Mouse (Mus musculus) olfactory bulb, adult 2 months (tissue): Measurements from ENCODE around the gene Ctnnbl1. TPM values are rescaled to one million over a fixed set of nuclear protein-coding genes. Genes with fewer than 3 reads are reported as not detected.

Experiments used
- H3K27ac ChIP-seq: fragments of 200-500 bp; 2 replicates; pipeline ENCODE4 v1.5.1; 2012; ENCODE audit warnings: low read depth, low read length; ENCODE audit not compliant: insufficient read depth
- H3K4me1 ChIP-seq: fragments of 200-500 bp; 2 replicates; pipeline ENCODE4 v1.6.1; 2012; ENCODE audit warnings: low read length; ENCODE audit not compliant: control insufficient read depth, insufficient read depth
- H3K4me3 ChIP-seq: fragments of 200-500 bp; 2 replicates; pipeline ENCODE4 v1.5.1; 2012; ENCODE audit warnings: mild to moderate bottlenecking, low read depth, low read length, moderate library complexity; ENCODE audit not compliant: insufficient read depth
- CTCF ChIP-seq: fragments of 200-500 bp; IDR thresholded peaks from 2 replicates; pipeline ENCODE4 v1.5.1; 2012; ENCODE audit warnings: low read depth, mild to moderate bottlenecking, low read length, moderate library complexity; ENCODE audit not compliant: insufficient read depth
- POLR2A ChIP-seq: fragments of 200-500 bp; IDR thresholded peaks from 2 replicates; pipeline ENCODE4 v1.6.1; 2012; ENCODE audit warnings: mild to moderate bottlenecking, low read depth, low read length, moderate library complexity; ENCODE audit not compliant: insufficient read depth
- WGBS: fragments of 180-500 bp; shearing (Covaris S2); methylation state at CpG from one replicate; pipeline ENCODE4 v1.1.7; 2018; 5-methylcytosine and 5-hydroxymethylcytosine counted together
- polyA plus RNA-seq: library from polyadenylated mRNA; stranded (reverse); fragments of >200 nt; gene quantifications from 2 replicates; pipeline ENCODE4 v1.2.4, GENCODE M21; 2012; ENCODE audit warnings: low replicate concordance; ENCODE audit not compliant: missing spikeins, insufficient read depth, insufficient read length

The Ctnnbl1 gene
- polyA plus RNA-seq, 1 experiment = not detected

- 94% methylated on average over 12 of the region's 12 CpGs for whole genome bisulfite sequencing
- Histone ChIP-seq H3K4me1 (peaks cover 11% of the 10 kb centered on the region), H3K4me3 (no peak overlapping the region), H3K27ac (no peak overlapping the region)
- no peak for TF ChIP-seq CTCF
- no peak for TF ChIP-seq POLR2A
Observed at GRCm38 (mm10) chr2:157819401-157819800, 82.2 kb downstream of the Ctnnbl1 start.

DNA sequence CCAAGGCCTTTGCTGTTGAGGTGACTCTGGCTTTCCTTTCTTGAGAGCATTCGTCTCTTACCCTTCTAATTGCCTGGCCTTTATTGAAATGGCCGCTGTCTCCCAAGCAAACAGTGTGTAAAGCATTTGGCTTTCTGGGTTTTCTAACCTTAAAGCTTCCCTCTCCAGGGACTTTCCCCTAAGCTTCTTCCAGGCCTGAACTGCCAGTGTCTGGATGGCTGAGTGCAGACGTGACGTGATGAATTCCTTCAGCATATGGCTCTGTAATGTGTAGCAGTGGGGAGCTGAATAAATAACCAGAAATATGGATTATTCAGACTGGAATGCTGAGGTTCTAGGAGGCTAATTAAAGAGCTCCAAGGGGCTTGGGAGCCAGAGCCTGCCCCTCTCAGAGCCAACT lies 84.1 kb downstream of the Ctnnbl1 start:
- Histone ChIP-seq H3K27ac (no peak overlapping the region), H3K4me1 (peaks cover 11% of the 10 kb centered on the region), H3K4me3 (no peak overlapping the region)
- WGBS = 75% methylated on average over 4 of the region's 4 CpGs
- TF ChIP-seq POLR2A = no peak
- no peak for TF ChIP-seq CTCF

DNA sequence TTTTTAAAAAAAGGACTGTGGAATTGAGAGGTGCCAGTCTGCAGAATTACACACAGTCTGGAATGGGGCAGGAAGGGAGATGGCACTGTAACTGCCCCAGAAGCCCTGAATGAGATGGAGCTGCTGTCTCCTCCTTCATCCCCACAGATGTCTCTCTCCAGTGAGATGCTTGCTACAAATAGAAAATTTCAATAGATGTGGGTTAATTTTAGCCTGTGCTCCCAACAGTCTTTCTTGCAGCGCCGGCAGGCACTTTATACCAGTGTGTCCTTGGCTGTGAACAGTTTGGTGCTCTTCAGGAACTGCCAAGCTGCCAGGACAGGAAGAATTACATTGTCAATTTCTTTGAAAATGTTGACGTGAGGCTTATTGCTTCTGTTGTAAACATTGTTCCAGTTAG lies 86.3 kb downstream of the Ctnnbl1 start:
- Histone ChIP-seq H3K4me1 (peaks cover 6% of the 10 kb centered on the region), H3K27ac (no peak overlapping the region), H3K4me3 (no peak overlapping the region)
- 38% methylated on average over 3 of the region's 3 CpGs for WGBS
- no peak for TF ChIP-seq POLR2A
- TF ChIP-seq CTCF = no peak

- no peaks in the 10 kb centered on the region for H3K4me1 ChIP-seq
- 95% methylated on average over 11 of the region's 11 CpGs for WGBS
- TF ChIP-seq POLR2A (no peak), CTCF (no peak)
Observed at GRCm38 (mm10) chr2:157824249-157824648, 87.0 kb downstream of the Ctnnbl1 start.

DNA sequence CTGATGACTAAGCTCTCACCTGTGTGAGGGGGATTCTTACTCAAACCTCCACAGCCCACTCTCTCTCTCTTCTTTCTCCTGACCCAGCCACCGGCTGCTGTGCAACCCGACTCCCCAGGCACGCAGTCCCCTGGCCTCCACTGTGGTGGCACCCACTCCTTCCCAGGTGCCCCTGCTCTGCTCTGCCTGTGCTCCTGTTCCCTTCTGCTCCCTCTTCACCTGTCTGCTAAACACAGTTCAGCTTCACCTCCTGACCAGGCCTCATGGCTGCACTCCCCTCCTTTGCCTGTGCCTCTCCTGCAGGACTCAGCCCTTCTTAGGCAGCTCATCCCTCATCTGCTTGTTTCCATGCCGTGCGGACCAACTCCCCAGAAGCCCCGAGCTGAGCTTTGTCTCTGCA lies 92.9 kb downstream of the Ctnnbl1 start:
- TF ChIP-seq CTCF (no peak), POLR2A (no peak)
- Histone ChIP-seq H3K27ac (no peak overlapping the region), H3K4me3 (no peak overlapping the region), H3K4me1 (no peaks in the 10 kb centered on the region)
- 96% methylated on average over 6 of the region's 6 CpGs for WGBS

More at GRCm38 (mm10) chr2:157824249-157824648, 87.0 kb downstream of the Ctnnbl1 start:
- Histone ChIP-seq H3K27ac (no peak overlapping the region), H3K4me3 (no peak overlapping the region)

DNA sequence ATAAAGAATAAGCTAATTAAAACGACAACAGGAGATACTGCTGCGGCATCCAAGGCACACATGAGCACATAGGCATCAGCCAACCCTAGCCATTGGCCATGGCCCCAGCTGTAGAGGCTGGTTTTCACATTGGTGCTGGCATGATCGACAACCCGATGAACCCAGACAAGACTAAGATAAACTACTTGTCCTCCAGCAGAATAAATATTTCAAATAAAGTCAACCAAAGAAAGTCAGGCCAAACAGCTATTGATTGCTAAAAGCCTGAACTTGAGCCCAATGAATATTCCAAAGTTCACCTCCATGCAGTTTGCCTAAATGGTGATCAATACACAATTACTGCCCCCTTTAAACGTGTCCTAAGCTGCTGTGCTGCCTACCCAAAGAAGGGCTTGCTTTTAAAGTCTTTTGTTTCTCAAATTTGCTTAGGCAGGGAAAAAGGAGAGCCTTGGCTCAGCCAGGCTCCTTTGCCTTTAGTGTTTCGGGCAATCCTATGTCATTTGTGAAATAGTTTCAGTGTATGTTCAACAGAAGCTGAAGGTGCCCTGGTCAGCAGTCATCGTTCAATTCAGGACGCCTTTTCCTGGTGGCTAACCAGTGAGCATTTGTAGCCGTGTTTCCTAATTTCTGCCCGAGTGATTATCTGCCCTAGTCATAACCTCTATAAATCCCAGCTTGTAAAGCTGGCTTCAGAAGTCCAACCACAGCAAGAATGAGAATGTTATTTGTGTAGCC lies 93.6 kb downstream of the Ctnnbl1 start:
- TF ChIP-seq CTCF (no peak), POLR2A (no peak)

GRCm38 (mm10) chr2:157837050-157837449 lies 99.8 kb downstream of the Ctnnbl1 start:
- 75% methylated on average over 8 of the region's 8 CpGs for WGBS
- TF ChIP-seq POLR2A (no peak), CTCF (no peak)
- Histone ChIP-seq H3K4me3 (no peak overlapping the region), H3K27ac (no peak overlapping the region), H3K4me1 (peaks cover 13% of the 10 kb centered on the region)

More for the DNA sequence above, 93.6 kb downstream of the Ctnnbl1 start:
- WGBS = 85% methylated on average over 10 of the region's 10 CpGs
- no peak overlapping the region for H3K27ac ChIP-seq
- H3K4me3 ChIP-seq = no peak overlapping the region
- H3K4me1 ChIP-seq = no peaks in the 10 kb centered on the region

DNA sequence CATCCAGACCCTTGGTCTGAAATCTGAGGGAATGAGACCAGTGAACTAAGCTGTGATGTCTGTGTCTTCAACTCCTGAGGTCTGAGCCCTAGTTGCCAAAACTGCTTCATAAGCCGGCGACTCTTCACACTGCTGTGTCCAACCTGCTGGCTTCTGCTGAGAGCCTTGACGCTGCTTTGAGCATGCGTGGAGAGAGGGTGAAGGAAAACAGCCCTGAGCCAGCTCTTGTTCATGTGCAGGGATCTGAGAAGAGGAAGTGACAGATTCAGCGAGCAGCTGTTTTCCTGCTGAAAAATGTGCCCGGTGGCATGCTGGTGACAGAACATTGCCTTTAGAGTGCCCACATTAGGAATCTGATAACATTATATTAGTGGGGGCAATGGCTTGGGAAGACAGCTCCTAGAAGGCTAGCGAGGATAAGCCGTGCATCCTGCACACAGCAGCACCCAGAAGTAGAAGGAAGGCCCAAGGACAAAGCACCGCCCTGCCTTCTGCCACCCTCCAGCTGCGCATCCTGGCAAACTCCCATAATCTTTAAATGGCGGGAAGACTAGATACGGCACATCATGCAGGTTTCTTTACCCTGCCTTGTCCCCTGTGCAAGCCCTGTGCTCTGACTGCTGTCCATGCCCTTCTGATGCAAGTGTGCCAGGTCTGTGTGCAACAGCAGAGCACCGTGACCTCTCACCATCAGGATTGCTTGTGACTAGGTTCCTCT lies 101.2 kb downstream of the Ctnnbl1 start:
- TF ChIP-seq CTCF = no peak
- Histone ChIP-seq H3K4me1 (peaks cover 13% of the 10 kb centered on the region), H3K4me3 (no peak overlapping the region), H3K27ac (no peak overlapping the region)
- 64% methylated on average over 13 of the region's 13 CpGs for WGBS

DNA sequence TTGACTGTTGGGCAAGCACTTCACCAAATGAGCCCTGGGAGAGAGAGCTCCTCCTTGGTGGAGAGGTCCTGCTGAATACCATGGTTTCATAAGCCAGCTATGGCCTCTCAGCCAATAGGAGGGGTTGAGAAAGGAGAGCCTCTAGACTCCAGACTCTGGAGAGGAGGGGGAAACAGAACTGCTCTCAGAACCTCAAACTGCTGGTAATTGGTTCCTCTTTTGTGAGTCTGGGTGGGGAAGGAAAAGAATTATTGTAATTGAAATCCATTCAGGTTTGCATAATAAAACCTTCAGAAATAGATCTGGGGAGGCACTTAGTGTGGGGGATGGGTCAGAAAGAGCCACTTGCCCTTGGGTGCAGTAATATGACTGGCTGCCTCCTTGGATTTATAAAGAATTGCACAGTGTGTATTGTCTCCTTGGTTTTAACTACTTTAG lies 103.5 kb downstream of the Ctnnbl1 start:
- Histone ChIP-seq H3K27ac (no peak overlapping the region), H3K4me1 (peaks cover 19% of the 10 kb centered on the region), H3K4me3 (no peak overlapping the region)
- TF ChIP-seq POLR2A (no peak), CTCF (no peak)
